Comparison of ENCODE assay signal across 9 mouse cellular contexts in genomic region chr7:122945149-122945548, GRCm38 (mm10). TPM values are rescaled to one million over a fixed set of nuclear protein-coding genes. Genes with fewer than 3 reads are reported as not detected.
DNase-seq lines count a peak whose midpoint lies in the region; ATAC-seq and TF ChIP-seq lines count a peak whose summit lies in the region.
"Had no signal": no experiment of that assay in that cellular context is flagged by ENCODE, and none has a peak within 500 bp of the region (broad histone marks: within the 10 kb centered on the region; RNA-seq: fewer than 3 reads in every experiment).

No protein-coding gene starts in this region.

- no peaks in the 10 kb centered on the region for H3K27me3 ChIP-seq in intestine, embryonic 14.5 days (replicated peaks; ENCODE audit: control insufficient read depth, insufficient read depth, low read length)
- no peaks in the 10 kb centered on the region for H3K27me3 ChIP-seq in intestine, embryonic 15.5 days (replicated peaks)
- H3K27me3 ChIP-seq in limb, embryonic 10.5 days (ENCODE audit: low read depth, poor library complexity, severe bottlenecking): no peaks in the 10 kb centered on the region
- H3K27me3 ChIP-seq in midbrain, postnatal 0 days (ENCODE audit: insufficient read depth, low read length): no peaks in the 10 kb centered on the region
- no peaks in the 10 kb centered on the region for H3K27me3 ChIP-seq in splenic B cell, adult 2 months (ENCODE audit: control insufficient read depth, insufficient read depth, low read length, poor library complexity, severe bottlenecking)
- H3K27me3 ChIP-seq: neural tube, embryonic 12.5 days had no signal

- H3K9ac ChIP-seq in intestine, embryonic 14.5 days (ENCODE audit: low read length): no peak overlapping the region
- H3K9ac ChIP-seq in intestine, embryonic 15.5 days: no peak overlapping the region
- no peak overlapping the region for H3K9ac ChIP-seq in midbrain, postnatal 0 days (replicated peaks; ENCODE audit: low read length, poor library complexity, severe bottlenecking)
- H3K9ac ChIP-seq: neural tube, embryonic 12.5 days had no signal

- H3K4me2 ChIP-seq in intestine, embryonic 14.5 days (ENCODE audit: low read length): no peak overlapping the region
- H3K4me2 ChIP-seq in intestine, embryonic 15.5 days (replicated peaks): no peak overlapping the region
- H3K4me2 ChIP-seq in midbrain, postnatal 0 days (ENCODE audit: low read depth, low read length, poor library complexity, severe bottlenecking): no peak overlapping the region
- H3K4me2 ChIP-seq: neural tube, embryonic 12.5 days had no signal

- no peak overlapping the region for H3K4me3 ChIP-seq in intestine, embryonic 14.5 days (ENCODE audit: low read depth, low read length)
- no peak overlapping the region for H3K4me3 ChIP-seq in intestine, embryonic 15.5 days (replicated peaks)
- no peak overlapping the region for H3K4me3 ChIP-seq in limb, embryonic 10.5 days
- H3K4me3 ChIP-seq in midbrain, postnatal 0 days (ENCODE audit: low read depth, low read length): no peak overlapping the region
- H3K4me3 ChIP-seq: neural tube, embryonic 12.5 days had no signal

- DNase-seq in intestine, embryonic 14.5 days (ENCODE audit: low spot score): peak; percentile 80
- DNase-seq in cerebellum, postnatal 14 days: peak; percentile 91 to 93
- DNase-seq in frontal cortex, postnatal 36 days (ENCODE audit: low spot score in 2 of 2): peak; percentile 84 to 94
- peak; percentile 82 for DNase-seq in kidney, adult 18-20 months
- DNase-seq in limb, embryonic 10.5 days (ENCODE audit: low spot score): peak; percentile 60
- peak; percentile 84 for DNase-seq in midbrain, postnatal 0 days (ENCODE audit: low spot score)
- DNase-seq in splenic B cell, adult 2 months (ENCODE audit: low read depth, low spot score): peak; percentile 82

- 0% methylated on average over 1 of the region's 1 CpGs for WGBS in intestine, embryonic 14.5 days
- WGBS in intestine, embryonic 15.5 days: 0% methylated on average over 1 of the region's 1 CpGs
- WGBS in limb, embryonic 10.5 days: 7% methylated on average over 1 of the region's 1 CpGs
- 0% methylated on average over 1 of the region's 1 CpGs for WGBS in midbrain, postnatal 0 days

- H3K9me3 ChIP-seq in intestine, embryonic 14.5 days (ENCODE audit: control insufficient read depth, low read length): no peaks in the 10 kb centered on the region
- no peaks in the 10 kb centered on the region for H3K9me3 ChIP-seq in intestine, embryonic 15.5 days
- H3K9me3 ChIP-seq in limb, embryonic 10.5 days (replicated peaks): no peaks in the 10 kb centered on the region
- H3K9me3 ChIP-seq in midbrain, postnatal 0 days (ENCODE audit: low read length): no peaks in the 10 kb centered on the region
- H3K9me3 ChIP-seq: neural tube, embryonic 12.5 days had no signal

- no peaks in the 10 kb centered on the region for H3K4me1 ChIP-seq in intestine, embryonic 14.5 days (replicated peaks; ENCODE audit: control insufficient read depth, insufficient read depth, low read length)
- no peaks in the 10 kb centered on the region for H3K4me1 ChIP-seq in intestine, embryonic 15.5 days (replicated peaks)
- no peaks in the 10 kb centered on the region for H3K4me1 ChIP-seq in limb, embryonic 10.5 days
- H3K4me1 ChIP-seq in midbrain, postnatal 0 days (ENCODE audit: insufficient read depth, low read length): no peaks in the 10 kb centered on the region

- ATAC-seq in intestine, embryonic 14.5 days (replicated peaks; ENCODE audit: low FRiP score, low TSS enrichment, low read depth): no peak; the same call in 1 of the 2 replicates
- ATAC-seq in intestine, embryonic 15.5 days: no peak
- ATAC-seq in midbrain, postnatal 0 days (ENCODE audit: low FRiP score): no peak; the same call in 1 of the 2 replicates

- H3K27ac ChIP-seq in intestine, embryonic 14.5 days (ENCODE audit: low read depth): no peak overlapping the region
- no peak overlapping the region for H3K27ac ChIP-seq in intestine, embryonic 15.5 days
- H3K27ac ChIP-seq in limb, embryonic 10.5 days: no peak overlapping the region
- H3K27ac ChIP-seq in midbrain, postnatal 0 days (ENCODE audit: low read depth, low read length): no peak overlapping the region
- H3K27ac ChIP-seq: neural tube, embryonic 12.5 days had no signal

- TF ChIP-seq CTCF in midbrain, postnatal 0 days (IDR thresholded peaks at IDR 0.05): peak; percentile 89

- H3K36me3 ChIP-seq in intestine, embryonic 14.5 days (ENCODE audit: control insufficient read depth, insufficient read depth, low read length): no peaks in the 10 kb centered on the region
- no peaks in the 10 kb centered on the region for H3K36me3 ChIP-seq in intestine, embryonic 15.5 days
- no peaks in the 10 kb centered on the region for H3K36me3 ChIP-seq in limb, embryonic 10.5 days
- H3K36me3 ChIP-seq in midbrain, postnatal 0 days (ENCODE audit: insufficient read depth, low read length): no peaks in the 10 kb centered on the region
- no peaks in the 10 kb centered on the region for H3K36me3 ChIP-seq in splenic B cell, adult 2 months (ENCODE audit: control insufficient read depth, insufficient read depth, low read length, poor library complexity, severe bottlenecking)
- H3K36me3 ChIP-seq: neural tube, embryonic 12.5 days had no signal

RNA-seq across cellular contexts. Expression of gene Rbbp6, which starts 20.3 kb away (rescaled TPM):
- polyA plus RNA-seq in intestine, embryonic 14.5 days (2014; fragmentation: Nextera tagmentation; extraction: Ambion mirVana): 30.2 and 32.6 TPM in 2 replicates
- 23.6 and 26.9 TPM in 2 replicates for polyA plus RNA-seq in intestine, embryonic 15.5 days (2015; fragmentation: Nextera tagmentation; extraction: Ambion mirVana)
- 27.5 and 28.9 TPM in 2 replicates for polyA plus RNA-seq in limb, embryonic 10.5 days (2016; fragmentation: Nextera tagmentation; extraction: Ambion mirVana)
- 33.7 and 42.9 TPM in 2 replicates for total RNA-seq in midbrain, postnatal 0 days (2014; rRNA removed)
- 17.3 and 22.9 TPM in 2 replicates for polyA plus RNA-seq in midbrain, postnatal 0 days (2015; fragmentation: Nextera tagmentation; extraction: Ambion mirVana)
